Mouse (Mus musculus): ENCODE data around the gene Atg101.

The Atg101 gene

DNA sequence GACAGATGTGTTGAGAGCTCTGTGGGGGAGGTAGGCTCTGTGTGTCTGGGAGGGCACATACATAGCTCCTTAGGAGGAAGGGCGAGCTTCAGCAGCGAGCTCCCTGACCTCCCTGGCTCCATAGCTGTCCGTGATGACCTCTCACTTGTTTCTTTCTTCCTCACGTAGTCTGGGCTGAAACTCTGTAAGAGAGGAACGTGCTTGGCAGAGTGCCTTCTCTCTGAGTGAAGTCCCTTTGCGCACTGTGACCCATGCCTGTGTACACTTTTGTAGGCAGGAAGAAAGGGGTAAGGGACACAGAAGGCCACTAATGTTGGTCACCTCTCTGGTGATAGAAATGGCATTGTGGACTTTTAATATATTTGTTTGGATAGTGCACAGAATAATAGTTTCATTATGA is 3.3 kb downstream of the Atg101 start:
- no peak for DNase-seq

DNA sequence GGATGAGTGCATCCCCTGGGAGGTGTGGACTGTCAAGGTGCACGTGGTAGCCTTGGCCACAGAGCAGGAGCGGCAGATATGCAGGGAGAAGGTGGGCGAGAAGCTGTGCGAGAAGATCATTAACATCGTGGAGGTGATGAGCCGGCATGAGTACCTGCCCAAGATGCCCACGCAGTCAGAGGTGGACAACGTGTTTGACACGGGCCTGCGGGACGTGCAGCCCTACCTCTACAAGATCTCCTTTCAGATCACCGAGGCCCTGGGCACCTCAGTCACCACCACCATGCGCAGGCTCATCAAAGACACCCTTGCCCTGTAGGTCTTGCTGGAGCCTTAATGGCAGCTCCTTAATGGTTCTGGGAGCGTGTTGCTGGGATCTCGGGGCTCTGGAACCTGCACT is 6.3 kb downstream of the Atg101 start:
- no peak for DNase-seq

DNA sequence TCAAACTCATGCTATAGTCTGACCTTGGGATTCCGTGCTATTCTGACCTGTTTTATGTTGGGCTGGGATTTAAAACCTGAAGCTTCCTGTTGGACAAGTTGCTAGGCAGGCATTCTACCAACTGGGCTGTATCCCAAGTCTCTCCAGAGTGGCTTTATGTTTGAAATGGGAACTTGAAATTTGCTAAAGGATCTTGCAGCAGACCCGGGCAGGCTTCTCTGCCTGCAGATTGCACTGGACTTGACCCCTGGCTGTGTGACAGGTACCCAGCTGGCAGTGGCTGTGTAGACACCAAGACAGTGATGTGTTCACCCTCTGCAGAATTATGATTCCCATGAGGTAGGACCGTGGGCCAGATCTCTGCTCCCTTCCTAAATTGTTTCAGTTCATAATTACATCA is 7.9 kb downstream of the Atg101 start:
- no peak for DNase-seq

DNA sequence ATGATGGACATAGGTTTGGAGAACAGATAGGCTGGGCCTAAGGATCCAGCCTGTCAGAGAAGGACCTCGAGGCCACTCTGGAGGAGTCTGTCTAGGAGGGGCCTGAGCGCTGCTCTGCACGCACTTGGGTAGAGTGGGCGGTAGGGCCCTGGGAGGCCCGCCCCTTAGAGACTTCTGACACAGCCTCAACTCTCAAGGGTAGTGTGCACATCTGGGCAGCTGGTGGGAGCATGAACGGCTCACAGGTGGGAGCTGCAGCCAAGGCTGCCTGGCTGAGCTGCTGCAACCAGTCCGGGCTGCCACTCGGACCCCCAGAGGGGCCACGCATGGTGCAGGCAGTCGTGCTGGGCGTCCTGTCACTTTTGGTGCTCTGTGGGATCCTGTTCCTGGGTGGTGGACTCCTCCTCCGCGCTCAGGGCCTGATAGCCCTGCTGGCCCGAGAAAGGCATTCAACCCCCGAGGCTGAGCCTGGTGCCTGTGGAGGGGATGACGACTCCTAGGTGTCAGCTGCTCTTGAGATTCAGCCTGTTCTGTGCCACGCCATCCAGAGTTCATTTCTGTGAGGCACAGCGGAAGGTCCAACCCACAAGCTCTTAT is 9.1 kb downstream of the Atg101 start, which contains the start of gene 6030408B16Rik:
Gene 6030408B16Rik (plus strand): TSS at position 188 of the 597 bp plus-strand sequence.
- DNase-seq = no peak

- DNase-seq = peak; percentile 54
Observed at GRCm38 (mm10) chr15:101294028-101294894, 10.2 kb downstream of the Atg101 start.

DNA sequence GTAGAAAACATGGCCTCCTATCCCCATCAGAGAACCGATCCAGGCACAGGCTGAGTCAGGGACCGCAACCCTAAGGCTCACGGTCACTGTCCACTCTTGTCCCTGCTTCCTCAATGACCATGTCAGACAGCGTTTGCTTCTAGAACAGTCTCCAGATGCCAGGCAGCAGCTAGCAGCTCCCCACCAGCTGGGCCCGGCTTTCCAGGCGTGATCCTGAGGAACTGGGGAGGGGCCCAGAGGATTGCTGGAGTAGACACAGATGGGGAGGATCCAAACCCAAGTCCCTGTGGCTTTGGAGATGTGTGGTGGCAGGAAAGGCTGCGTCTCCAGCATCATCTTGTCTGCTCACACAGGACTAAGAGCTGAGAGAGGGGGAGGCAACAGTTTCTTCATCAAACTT is 11.0 kb downstream of the Atg101 start:
- peak; percentile 51 for DNase-seq

DNA sequence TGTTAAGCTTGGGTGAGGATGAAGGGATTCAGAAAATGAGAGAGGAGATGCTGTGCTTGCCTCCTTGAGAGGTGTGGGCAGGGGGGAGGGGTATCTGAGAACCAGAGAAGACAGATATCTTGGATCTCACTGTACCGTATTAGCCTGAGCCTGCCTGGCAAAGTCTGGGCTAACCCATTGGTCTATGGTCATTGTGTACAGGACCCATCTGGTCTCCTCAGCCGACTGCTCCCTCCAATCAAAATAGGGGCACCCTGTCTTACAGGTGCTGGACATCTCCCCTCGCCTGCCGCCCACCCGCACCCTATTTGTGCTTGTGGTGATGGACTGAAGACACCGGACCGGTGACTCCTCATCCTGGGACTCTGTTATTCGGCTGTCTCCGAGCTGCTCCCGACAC is 11.5 kb downstream of the Atg101 start:
- no peak for DNase-seq

GRCm38 (mm10) chr15:101296091-101296490 is 12.0 kb downstream of the Atg101 start:
- DNase-seq = no peak

DNA sequence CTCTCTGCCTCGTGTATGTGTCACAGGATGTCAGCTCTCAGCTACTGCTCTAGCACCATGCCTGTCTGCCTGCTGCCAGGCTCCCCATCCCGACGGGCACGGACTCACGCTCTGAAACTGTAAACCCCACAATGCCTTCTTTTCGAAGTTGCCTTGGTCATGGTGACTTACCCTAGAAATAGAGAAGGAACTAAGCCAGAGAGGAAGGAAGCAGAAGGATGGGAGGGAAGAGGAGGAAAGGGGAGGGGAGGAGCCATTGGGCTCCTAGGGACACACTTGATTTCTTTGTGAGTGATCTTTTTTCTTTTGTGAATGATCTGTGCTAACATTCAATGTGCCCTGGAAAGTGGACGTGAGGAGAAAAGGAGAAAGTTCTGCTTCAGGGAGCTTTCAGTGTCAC is 13.9 kb downstream of the Atg101 start:
- no peak for DNase-seq

- no peak for DNase-seq
Observed at GRCm38 (mm10) chr15:101298550-101298949, 14.5 kb downstream of the Atg101 start.

DNA sequence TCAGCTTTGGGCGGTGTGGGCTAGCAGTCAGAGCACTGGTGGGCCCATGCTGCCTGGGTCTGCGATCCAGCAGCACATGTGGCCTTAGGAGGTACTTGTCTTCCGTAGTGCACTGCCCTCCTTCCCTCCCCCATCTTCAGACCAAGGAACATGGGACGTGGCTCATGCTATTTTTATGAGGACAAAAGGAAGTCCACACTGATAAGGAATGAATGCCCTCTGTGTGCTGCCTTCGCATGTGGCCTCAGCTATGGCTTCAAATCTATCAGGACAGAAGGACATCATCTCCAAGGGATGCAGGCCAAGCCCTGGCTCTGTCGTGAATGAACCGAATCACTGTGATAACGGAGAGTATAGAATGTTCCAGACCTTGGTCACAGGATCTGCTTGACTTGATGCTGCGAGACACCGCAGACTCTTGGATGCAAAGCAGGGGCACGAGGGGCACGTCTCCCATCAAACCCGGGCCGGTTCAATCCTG is 15.4 kb downstream of the Atg101 start:
- no peak for DNase-seq

- no peak for DNase-seq
Observed at GRCm38 (mm10) chr15:101300128-101300527, 16.1 kb downstream of the Atg101 start.

DNA sequence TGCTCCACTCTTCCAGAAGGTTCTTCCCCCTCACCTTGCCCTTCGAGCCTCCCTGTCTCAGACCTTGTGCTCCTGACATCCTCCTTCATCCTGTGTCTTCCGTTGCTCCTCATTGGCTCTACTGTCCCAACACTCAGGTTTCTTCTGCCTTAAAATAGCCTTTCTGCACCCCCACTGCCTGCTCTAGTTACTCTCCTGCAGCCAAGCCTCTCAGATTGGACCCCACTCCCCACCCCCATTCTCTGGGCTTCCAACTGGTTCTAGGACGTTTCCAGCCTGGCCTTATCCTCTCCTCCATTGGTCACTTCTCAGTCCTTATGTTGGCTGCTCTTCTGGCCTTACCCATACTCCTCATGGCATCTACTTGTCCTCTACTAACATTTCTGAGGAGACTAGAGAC is 18.1 kb downstream of the Atg101 start:
- DNase-seq = no peak

- no peak for DNase-seq
Observed at GRCm38 (mm10) chr15:101303830-101304229, 19.8 kb downstream of the Atg101 start.

DNA sequence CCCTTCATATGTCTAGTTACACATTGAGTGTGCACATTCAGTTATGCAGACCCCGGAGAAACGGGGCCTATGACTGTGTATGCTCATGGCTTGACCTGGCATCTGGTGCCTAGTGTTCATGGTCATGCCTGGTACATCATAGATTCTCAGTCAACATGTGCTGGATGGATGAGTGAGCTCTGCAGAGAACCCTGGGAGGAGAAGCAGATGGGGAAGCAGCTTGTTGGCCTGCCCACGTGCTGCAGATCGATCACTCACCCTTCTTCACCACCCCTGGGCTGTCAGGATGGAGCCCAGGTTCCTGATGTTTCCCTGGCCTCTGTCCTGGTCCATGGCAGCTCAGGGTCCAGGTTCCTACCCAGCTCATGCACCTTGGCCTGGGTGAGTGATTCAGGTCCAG is 22.4 kb downstream of the Atg101 start:
- no peak for DNase-seq

DNA sequence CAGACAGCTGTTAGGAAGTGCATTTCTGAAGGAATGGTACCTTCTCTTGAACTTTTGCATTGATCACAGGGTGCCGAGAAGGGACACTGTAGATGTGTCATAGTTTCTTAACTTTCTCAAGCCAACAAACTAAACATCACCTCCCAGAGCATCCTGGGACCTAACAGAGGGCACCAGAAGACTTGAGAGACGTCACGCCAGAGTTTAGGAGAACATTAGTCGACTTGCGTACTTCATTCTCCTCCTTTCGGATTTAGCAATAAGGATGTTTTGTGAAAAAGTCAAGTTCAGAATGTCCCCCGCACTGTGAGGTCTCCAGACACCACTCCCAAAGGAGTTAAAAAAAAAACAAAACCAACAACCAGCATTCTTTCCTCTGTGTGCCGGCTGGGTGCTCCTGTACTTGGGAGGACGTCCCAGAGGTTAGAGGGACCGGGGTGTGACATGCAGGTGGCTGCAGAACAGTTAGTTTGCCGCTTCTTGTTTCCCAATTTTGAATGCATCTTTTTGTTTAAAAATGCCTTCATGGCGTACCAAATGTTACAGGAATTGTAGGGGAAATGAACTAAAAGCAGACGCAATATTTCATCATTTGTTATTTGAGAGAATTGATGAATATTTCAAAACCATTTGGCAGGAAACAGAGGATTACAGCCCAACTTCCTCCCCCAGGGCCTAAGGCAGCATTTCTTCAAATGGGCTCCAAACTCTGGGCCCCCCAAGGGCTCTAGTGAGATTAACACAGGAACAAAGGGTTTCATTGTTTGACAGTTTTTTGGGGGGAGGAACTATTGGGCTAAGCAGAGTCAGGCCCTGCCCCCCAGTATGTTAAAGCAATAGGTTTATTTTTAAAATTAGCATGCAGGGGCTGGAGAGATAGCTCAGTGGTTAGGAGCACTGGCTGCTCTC is 24.6 kb downstream of the Atg101 start:
- no peak for DNase-seq

DNA sequence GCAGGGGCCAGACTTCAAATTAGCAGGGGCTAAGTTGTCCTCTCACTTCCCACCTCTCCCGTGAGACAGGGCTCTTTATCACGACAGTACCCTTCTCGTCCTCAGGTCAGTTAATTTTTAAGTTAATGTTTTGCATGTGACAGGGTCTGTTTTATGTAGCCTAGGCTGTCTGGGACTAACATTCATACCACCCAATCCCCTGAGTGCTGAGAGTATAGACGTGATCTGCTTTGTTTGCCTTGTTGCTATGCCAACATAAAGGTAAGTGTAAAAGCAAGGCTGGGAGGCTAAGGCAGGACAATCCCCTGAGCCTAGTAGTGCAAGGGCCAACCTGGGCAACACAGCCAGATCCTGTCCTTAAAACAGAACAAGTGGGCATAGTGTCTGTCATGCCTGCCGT is 25.4 kb downstream of the Atg101 start:
- DNase-seq = no peak

DNA sequence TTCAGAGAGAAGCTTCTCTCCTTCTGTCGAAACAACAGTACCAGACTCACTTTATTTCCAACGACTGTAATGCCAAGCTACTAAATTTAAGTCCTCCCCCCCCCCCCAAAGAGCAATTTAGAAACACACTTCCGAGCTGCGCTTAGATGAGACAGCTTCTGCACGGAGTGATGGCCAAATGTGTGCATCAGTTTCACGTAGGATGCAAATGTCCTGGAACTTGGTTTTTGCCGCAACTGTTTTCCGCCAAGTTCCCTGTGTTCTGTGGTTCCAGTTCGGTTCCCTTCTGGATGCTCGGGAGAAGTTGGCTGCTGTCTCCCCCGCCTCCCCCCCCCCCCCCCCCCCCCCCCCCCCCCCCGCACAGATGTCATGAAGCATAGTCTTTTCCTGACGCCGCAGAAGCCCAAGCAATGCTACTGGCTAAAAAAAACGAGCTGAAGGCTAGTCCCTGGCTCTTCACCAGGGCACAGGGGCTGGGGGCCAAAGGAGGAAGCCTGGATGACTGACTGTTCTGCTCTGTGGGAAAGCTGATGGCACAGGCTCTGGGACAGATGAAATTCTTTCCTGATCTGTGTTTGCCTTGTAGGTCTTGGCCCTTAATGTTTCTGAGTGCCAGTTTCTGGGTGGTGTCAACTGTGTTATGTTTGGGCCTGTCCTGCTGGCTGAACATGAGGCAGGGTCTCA is 27.2 kb downstream of the Atg101 start:
- no peak for DNase-seq

DNA sequence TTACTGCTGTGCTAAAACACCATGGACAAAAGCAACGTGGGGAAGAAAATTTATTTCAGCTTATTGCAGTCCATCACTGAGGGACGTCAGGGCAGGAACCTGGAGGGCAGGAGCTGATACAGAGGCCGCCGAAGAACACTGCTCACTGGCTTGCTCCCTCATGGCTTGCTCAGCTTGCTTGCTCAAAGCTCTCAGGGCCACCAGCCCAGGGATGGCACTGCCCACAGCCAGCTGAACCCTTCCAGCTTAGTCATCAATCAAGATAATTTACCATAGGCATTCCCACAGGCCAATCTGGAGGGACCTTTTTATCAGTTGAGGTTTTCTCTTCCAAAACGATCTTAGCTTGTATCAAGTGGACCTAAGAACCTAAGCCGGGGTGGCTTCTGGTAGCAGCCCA is 27.9 kb downstream of the Atg101 start:
- DNase-seq = no peak

DNA sequence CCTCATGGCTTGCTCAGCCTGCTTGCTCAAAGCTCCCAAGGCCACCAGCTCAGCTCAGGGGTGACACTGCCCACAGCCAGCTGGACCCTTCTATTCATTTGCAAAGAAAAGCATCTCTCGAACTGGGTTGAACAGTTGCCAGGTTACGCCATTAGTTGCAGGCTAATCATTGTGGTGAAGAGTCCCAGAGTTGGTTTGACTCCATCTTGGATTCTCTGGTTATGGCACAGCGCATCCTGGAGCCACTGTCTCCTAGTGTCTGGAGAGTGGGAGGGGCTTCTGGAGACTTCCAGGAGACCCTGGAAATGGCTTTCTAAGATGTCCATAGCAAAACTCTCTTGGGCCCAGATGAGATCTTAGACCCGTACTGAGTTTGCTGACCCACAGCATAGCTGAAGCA is 31.3 kb downstream of the Atg101 start:
- no peak for DNase-seq

- peak; percentile 93 for DNase-seq
Observed at GRCm38 (mm10) chr15:101315832-101316231, 31.8 kb downstream of the Atg101 start.

DNA sequence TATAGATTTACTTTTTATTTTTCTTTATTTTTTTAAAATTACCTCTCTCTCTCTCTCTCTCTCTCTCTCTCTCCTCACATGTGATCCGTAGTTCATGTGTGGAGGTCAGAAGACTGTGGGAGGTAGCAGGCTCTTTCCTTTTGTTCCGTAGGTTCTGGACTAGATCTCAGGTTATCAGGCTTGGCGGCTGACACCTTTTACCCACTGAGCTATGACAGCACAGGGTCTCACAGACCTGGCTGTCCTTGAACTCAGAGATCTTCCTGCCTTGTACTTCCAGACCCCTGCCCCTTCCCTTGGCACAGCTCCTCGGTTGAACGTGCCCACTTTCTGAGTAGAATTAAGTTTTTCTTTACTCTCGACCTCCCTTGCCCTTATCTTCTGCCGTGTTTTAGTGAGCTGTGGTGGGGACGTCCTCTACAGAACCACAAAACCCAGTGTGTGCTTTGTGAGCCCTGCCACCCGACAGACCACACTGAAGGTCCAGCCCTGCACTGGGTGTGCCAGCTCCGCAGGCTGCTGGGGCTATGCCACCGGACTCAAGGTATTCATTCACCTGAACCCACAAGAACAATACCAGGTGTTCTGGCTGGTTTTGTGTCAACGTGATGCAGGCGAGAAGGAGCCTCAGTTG is 32.3 kb downstream of the Atg101 start:
- DNase-seq = no peak
